Mouse (Mus musculus) erythroid progenitor cell, adult 5-6 weeks (primary cell): ENCODE data around the gene Ick. TPM values are rescaled to one million over a fixed set of nuclear protein-coding genes. Genes with fewer than 3 reads are reported as not detected.

Experiments
- ATAC-seq: replicated peaks from 2 replicates; pipeline ENCODE4 v1.8.0; 2016; ENCODE audit warnings: moderate number of reproducible peaks, mild to moderate bottlenecking, moderate TSS enrichment, inconsistent platforms; ENCODE audit not compliant: poor library complexity, low FRiP score, severe bottlenecking
- total RNA-seq, 2 experiments: library from RNA; stranded (forward) in 1 of 2; stranded (reverse) in 1 of 2; fragments of 150-400 nt in 1 of 2; fragments of 186-747, 209-891 nt in 1 of 2; gene quantifications; 2 replicates each; pipeline versions ENCODE4 v1.2.3 to v1.2.4; 2015 to 2017; ENCODE audit warnings: low replicate concordance in 2 of 2

Ick gene
- total RNA-seq, 2 experiments from 2014 or later: 2.1 to 5.2 TPM

DNA sequence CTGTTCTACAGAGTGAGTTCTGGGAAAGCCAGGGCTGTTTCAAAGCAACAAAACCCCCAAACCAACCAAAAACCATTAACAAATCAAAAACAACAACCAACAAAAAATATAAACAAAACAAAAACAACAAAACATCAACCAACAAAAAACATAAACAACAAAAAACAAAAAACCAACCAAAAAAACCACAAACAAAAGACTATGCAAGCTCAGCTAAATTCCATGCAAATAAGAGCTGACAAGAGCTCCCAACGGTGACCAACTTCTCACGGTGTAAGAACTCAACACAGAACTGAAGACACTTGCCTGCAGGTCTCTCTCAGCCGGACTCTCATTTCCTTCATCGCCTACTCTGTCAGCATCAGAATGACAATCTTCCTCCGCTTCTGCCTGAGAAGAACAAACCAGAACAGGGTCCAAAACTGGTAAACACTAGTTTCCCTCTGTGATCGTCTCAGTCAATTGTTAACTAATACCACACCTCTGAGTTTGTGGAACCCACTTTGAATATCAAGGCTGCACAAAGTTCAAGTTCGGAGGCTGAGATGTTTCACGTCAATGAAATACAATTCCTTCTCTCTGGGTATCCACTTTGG lies 4.9 kb upstream of the Ick start:
- ATAC-seq: no peak

DNA sequence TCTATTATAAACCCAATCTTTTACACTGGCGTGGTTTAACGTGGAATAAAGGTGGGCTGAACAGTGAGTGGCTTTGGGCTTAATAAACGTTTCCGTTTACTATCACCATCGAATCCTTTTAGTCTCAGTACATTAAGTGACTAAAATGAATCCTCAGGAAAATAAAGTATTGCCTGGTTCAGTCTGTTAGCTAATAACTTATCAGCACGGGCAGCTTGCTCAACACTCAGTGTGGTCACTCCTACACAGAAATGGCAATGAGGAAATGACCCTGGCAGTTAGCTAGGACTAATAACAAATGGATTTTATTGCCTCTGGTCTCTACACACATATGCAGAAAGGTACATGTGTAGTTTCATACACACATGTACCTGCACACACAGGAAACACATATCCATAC lies 4.0 kb upstream of the Ick start:
- peak; percentile 44 for ATAC-seq

DNA sequence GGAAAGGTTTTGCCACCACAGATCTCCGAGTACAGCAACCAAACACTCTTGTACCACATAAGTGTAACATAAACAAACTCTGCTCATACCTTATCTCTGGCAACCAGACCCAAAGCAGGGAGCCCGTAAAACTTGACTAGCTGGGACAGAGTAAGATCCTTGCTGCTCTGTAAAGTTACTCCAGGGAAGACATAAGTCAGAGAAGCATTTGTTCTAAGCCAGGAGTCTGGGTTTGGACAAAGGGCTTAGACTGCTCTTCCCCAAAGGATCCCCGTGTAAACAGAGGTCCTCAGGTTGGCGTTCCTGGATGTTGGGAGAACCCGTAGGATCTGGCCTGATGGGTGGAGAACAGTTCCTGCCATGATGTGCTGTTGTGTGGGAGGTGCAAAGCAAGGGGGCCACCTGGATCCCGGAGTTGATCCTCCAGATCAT lies 3.5 kb upstream of the Ick start:
- peak; percentile 75 for ATAC-seq

DNA sequence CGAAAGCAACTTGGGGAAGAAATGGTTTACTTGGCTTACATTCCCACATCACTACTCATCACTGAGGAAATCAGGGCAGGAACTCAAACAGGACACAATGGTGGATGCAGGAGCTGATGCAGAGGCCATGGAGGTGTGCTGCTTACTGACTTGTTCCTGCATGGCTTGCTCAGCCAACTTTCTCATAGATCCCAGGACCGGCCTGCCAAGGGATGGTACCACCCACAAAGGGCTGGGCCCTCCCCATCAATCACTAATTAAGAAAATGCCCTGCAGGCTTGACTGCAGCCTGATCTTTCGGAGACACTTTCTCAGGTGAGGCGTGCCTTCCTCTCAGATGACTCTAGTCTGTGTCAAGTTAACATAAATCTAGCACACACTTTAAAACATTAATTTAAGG lies 2.2 kb upstream of the Ick start:
- ATAC-seq: no peak

DNA sequence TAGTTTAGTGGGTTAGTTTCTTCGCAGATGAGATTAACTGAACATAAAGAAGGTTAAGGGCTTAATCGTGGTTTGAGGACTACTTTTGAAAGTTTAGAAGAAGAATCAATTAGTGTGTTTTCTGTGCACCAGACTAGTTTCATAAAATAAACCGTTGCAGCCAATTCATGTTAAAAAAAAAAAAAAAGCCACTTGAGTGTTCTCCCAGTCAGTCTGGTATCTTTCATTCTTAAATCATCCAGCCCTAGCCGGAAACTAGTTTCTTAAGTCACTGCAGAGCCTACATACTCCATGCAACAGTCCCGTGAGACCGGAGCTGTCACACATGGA lies 1.4 kb upstream of the Ick start:
- ATAC-seq: no peak

DNA sequence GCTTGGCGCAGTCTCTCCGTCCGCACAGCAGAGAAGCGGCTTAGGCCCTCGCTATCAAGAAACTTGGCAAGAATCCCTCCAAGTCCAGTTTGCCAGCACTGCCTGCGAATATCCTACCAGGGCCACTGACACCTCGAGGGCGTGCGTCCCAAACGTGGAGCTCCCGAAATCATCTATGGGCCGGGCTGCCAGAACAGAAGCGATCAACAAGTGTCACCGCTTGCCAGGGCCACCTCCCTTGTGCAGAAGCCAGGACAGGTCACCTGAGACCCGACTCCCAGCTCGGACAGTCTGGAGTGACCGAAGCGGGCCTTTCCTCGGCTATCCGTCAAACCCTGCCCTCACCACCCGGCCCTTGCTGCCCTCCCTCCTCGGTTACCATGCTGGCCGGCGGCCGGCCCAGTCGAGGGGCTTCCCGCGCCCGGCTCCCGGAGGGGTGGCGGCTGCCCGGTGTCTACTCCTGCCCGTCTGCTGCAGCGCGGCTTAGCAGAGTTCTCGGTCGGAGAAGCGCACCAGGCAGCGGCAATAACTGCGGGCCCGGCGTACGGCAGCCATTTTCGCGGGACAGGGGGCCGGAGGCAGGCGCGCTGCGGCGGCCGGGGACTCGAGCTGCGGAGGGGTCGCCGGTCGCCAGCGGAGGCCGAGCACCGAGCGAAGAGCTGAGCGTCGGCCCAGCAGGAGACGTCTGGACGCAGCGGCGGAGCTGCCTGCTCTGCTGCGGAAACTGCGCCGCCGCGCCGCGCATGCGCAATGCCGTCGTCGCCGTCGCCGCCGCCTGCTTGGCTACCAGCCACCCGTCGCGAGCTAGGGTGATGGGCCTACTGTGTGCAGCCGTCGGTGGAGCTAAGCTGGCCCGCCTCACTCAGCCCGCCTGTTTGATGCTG lies 838 bp upstream of the Ick start:
- ATAC-seq: peak; percentile 45

DNA sequence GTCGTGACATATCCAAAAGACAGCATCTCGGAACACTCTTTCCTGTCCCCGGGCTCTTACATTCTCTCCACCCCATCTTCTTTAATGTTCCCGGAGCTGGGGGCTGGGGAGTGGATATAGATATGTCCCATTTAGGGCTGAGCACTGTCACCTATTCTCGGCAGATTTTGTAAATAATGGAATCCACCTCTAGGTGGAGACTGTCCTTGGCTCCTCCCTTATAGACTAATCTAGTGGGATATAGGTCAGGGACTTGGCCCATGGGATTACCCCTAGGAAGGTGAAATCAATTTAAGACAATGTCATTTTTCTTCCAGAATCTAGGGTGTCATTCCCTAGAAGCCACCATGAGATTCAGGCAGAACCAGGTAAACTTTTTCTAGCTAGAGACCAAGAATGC lies 664 bp downstream of the Ick start:
- ATAC-seq: no peak

DNA sequence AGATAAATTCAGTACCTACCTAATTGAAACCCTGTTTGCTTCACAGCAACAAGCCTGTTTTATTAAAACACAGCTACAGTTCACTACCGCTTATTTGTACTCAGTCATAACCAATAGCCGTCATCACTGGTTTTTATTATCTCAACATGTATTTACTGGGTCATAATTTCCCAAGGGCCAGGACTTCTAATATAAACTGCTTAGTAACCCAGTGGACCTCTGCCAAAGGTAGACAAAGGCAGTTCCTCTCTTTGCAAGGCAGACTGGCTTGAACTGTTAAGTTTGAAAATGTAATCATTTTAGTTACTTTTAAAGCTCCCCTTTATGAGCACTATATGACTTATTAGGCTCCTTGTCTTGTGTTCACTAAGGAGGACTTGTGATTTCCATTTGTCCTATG lies 2.5 kb downstream of the Ick start:
- no peak for ATAC-seq

DNA sequence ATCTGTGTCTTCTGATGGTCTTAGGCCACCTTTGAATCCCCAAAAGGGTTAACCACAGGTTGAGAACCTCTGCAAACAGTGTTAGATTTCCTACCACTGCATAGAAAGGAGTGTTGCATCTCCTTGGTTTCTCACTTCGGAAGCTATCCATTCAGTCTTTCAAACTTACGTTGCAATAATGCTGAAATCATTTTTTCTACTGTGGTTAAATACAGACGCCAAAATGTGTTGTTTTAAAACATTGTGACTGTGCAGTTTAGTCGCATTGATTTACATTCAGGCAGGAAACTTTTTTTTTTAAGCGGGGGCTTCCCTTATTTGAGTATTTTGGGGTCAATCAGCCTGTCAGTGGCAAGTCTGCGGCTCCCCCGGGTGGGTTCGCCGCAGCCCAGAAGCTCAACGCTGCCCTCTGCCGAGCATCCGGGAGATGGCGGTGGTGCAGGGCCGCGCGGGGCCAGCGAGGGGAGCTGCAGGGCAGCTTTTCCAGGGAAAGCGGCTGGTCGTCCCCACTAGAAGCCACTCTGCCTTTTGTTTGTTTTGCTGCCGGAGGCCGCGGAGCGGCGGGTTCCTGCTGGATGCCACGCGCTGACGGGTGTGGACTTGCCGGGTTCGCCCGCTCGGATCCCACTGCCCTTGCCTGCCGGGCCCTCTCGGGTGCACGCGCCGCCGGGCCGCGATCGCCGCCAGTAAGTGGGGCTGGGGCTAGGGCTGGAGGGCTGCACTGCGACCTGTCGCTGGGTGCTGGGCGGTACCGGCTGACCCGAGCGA lies 4.0 kb downstream of the Ick start:
- peak; percentile 84 for ATAC-seq

DNA sequence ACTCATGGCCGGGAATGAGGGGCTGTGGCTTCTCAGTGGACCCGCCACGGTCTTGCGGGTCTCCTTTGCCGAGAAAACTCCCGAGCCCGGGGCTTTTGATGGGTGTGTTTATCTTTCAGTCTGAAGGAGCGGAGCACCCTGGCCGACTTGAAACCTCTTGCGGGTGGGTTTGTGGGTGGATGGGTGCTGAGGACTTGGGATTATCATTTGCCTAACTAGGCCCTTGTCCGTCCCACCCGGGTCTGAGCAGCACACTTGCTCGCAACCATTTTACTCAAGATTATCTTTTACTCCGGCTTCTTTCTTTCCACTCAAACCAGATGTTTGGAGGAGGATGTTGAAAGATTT lies 4.5 kb downstream of the Ick start:
- no peak for ATAC-seq

DNA sequence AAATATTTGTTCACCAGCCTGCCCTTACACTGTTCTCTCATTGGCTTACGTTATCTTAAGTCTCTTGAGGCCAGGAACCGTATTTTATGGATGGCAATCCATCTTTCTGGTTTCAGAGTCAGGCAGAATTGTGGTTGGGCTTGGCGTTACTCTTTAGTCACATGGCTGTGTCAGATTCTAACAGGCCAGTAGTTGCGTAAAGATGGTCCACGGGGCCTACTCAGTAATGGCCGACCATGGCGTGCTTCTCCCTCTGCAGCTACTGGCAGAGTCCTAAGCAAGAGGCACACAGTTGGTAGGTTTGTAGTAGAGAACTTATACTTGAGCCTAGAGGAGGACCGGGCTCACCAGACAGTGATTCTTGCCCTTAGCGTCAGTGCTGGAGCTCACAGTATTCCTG lies 6.8 kb downstream of the Ick start:
- no peak for ATAC-seq

DNA sequence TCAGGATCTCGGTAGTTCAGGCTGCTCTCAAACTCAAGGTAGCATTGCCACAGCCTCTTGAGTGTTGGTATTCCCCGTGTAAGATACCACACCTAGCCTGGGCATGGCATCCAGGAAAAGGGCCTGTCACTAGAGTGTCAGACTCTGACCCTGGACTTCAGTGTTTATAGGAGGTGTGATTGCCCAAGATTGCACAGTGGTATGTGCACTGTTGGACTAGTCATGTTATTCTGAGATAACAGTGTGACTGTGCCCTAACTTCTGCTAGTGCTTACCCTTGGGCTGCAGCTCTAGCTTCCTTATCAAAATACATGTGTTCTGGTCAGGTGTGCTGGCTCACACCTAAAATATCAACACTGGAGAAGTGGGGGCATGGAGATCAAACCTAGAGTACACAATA lies 8.7 kb downstream of the Ick start:
- no peak for ATAC-seq

DNA sequence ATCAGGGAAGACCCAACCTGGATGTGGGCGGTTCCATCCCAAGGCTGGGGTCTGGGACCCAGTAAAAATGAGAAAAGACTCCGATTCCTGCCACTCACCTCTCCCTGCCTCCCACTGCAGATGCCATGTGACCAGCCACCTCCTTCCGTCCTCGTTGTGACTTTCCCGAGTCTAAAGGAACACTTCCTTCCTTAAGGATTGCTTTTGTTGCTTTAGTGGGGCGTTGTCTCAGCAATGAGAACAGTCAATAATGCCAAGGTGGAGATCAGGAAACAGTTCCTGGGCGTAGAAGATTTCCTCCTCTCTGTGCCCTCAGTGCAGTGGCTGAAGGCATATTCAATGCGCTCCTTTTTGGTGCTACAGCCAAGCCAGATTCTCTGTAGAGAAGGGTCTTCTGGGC lies 12.4 kb downstream of the Ick start:
- no peak for ATAC-seq

DNA sequence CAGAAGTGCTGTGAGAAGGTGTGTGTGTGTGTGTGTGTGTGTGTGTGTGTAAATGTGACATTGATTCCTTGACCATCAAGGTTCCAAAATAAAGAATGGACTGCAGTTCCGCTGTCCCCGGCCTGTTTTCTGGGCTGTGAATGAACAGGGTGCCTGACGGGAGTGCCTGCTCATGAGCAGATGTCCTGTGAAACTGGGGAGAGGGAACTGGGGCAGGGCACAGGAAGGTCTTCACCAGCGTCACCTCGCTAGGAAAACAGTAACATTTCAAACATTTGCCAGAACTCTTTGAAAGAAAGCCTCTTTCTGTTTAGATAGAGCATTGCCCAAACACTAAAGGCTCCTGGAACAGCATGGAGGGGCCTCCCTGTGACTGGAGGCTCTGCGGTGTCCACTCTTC lies 13.0 kb downstream of the Ick start:
- no peak for ATAC-seq

DNA sequence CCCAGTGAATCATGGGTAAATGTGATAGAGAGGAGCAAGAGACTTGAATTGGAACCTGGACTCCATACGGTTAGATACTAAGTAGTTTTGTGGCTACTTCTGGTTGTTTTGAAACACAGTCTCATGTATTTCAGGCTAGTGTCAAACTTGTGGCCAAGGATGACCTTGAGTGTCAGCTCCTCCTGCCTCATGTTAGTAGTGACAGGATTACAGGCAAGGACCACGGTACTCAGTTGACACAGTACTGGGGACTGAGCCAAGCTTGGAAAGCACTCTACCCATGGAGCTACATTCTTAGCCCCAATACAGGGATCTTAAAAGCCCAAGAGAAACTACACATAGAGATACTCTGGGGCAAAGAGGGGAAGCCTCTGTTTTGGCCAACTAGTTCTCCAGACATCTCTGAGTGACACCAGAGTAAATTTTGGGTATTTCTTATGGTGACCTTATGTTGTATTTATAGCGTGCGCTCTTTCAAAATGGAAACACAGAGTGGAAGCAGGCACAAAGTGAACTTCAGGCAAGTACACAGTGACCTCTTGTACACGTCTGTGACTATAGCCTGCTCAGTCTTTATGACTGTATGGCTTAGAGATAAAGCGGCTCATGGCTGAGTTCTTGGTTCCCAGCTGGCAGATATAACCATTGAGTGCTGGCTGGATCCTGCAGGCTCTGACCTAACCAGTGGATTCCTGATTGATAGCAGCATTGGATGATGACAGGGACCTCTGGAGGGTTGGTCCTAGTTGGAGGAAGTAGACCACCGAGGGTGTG lies 14.1 kb downstream of the Ick start:
- ATAC-seq: no peak

DNA sequence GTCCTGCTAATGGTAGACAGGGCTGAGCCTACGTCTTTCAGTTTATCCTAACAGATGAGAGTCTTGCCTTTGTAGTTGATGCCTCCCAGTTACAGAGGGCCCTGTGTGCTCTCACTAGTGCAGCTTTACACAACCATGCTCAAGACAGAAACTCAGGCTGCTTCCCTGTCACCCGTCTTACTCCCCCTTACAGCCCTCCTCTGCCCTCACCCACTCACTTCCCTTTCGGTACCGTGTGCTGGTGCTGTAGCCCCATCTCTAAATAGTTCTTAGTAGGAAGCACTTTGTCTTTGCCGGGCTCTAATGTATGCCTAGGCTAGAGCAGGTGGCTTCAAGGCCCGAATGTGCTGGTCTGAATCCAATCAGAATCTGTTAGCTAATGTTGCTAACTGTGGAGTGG lies 15.3 kb downstream of the Ick start:
- ATAC-seq: no peak

DNA sequence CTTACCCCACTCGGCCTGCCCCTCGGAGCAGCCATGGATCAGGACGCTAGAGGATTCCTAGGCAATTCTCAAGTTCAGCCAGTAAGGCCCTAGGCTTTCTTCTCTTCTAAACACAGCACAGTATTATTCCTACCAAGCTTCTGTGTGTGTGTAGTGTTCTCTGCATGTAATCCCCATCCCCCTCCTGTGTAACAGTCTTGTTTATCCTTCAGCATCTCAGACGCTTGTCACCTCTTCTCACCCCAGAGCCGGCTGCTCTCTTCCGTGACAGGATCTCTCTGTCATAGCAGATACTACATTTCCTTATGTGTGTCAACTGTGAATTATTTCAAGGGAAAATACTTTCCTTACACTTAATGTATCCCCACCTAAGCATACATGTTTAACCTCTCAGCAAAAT lies 17.0 kb downstream of the Ick start:
- ATAC-seq: no peak

DNA sequence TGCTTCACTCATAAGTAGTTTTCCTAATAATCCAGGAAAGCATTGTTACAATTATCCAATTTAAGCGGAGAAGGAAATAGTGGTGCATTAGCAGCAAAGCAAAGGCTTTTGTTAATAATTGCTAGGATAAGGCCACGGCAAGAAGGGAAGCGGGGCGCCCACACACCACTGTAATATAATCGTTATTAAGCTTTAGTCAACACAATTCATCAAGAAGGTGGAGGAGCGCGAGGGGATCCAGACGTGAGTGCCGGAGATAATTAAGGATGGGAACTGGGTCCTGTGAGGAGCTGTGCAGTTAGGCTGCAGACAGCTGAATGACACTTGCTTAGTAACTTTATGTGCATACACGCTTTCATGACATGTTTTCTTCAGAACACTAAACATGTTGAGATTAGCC lies 17.7 kb downstream of the Ick start:
- no peak for ATAC-seq

DNA sequence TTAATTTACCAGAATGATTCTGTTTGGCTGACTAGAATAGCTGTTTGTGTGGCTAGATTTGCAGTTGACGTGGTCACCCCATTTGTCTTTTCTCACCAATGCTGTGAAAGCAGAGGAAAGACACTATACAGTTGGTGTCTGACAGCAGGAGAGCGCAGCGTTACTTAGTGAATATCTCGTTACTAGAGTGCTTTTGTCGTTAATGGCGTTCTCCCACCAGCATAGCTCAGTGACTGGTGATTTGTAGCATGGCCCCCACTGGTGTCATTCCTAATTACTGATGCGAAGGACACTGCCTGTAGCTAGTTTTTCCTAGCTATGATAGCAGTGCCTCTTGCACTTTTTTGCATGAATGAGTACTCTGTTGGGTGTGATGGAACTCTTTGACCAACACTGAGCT lies 26.7 kb downstream of the Ick start:
- ATAC-seq: no peak

DNA sequence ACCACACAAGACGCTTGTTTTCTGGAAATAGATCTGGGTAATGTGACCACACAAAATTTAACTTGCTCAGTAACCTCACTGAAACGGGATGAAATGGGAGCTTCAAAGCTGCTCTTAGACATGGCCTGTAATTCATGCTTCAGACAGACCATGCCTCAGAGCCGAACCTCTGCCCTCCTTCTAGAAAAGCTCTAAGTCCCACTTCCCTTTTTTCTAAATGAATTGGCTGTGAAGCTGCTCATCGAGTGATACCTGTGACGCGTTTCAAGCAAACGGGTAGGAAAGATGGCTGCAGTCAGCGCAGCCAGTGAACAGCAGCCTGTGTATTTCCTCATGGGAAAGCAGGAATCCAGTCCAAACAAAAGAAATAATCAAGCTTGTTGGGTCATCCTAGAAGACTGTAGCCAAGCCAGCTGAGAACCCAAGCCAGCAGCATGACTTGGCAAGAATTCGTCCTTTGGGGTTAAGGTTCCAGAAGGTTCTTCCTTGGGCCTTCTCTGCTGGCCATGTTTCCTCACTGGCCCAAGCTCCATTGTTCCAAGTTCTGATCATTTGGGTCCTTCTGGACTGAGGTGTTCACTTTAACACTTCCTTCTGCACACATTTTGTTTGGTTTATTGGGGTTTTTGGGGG lies 29.2 kb downstream of the Ick start:
- no peak for ATAC-seq
